Mouse (Mus musculus) stomach, postnatal 0 days (tissue): ENCODE data around the gene Sptssb. TPM values are rescaled to one million over a fixed set of nuclear protein-coding genes. Genes with fewer than 3 reads are reported as not detected.

Source experiments
- ATAC-seq: fragments of 200-750 bp; cut with Nextera tagmentation; 2 replicates; pipeline ENCODE4 v1.8.0; 2017; ENCODE audit not compliant: low FRiP score, low TSS enrichment
- DNase-seq: peaks from one replicate; pipeline ENCODE4 v3.0.0-alpha.2; 2016; ENCODE audit warnings: low spot score
- H3K27ac ChIP-seq: fragments of 300-500 bp; sonication (generic); replicated peaks from 2 replicates; pipeline ENCODE4 v1.5.1; 2014; ENCODE audit warnings: mild to moderate bottlenecking, control low read depth
- H3K27me3 ChIP-seq: fragments of 300-500 bp; sonication (generic); 2 replicates; pipeline ENCODE4 v1.6.1; 2014; ENCODE audit warnings: low read length; ENCODE audit not compliant: control insufficient read depth, insufficient read depth
- H3K36me3 ChIP-seq: fragments of 300-500 bp; sonication (generic); 2 replicates; pipeline ENCODE4 v1.6.1; 2014; ENCODE audit warnings: low read length, mixed read lengths; ENCODE audit not compliant: control insufficient read depth, insufficient read depth
- H3K4me1 ChIP-seq: fragments of 300-500 bp; sonication (generic); replicated peaks from 2 replicates; pipeline ENCODE4 v1.6.1; 2014; ENCODE audit warnings: antibody characterized with exemption; ENCODE audit not compliant: control insufficient read depth, insufficient read depth
- H3K4me2 ChIP-seq: fragments of 300-500 bp; sonication (generic); replicated peaks from 2 replicates; pipeline ENCODE4 v1.6.1; 2014; ENCODE audit warnings: low read depth, mild to moderate bottlenecking, control low read depth, moderate library complexity
- H3K4me3 ChIP-seq: fragments of 300-500 bp; sonication (generic); 2 replicates; pipeline ENCODE4 v1.5.1; 2014; ENCODE audit warnings: low read depth, low read length, control low read depth
- H3K9ac ChIP-seq: fragments of 300-500 bp; sonication (generic); 2 replicates; pipeline ENCODE4 v1.6.1; 2014; ENCODE audit warnings: mild to moderate bottlenecking, low read length, control low read depth, mixed read lengths
- H3K9me3 ChIP-seq: fragments of 300-500 bp; sonication (generic); 2 replicates; pipeline ENCODE4 v1.6.1; 2016; ENCODE audit warnings: low read length; ENCODE audit not compliant: control insufficient read depth
- CTCF ChIP-seq: IDR thresholded peaks from 2 replicates; pipeline ENCODE4 v1.5.1; 2016; ENCODE audit warnings: antibody characterized with exemption, low read depth, mild to moderate bottlenecking, moderate library complexity
- EP300 ChIP-seq: optimal IDR thresholded peaks from 2 replicates; pipeline ENCODE3; 2016; ENCODE audit warnings: antibody characterized with exemption
- WGBS: fragments of 180-500 bp; shearing (Covaris S2); extraction: QIAGEN DNeasy Blood & Tissue Kit; methylation state at CpG from one replicate; pipeline ENCODE4 v1.1.7; 2014; 5-methylcytosine and 5-hydroxymethylcytosine counted together
- polyA plus RNA-seq: library from polyadenylated mRNA; unstranded; fragments of >200 nt; fragmentation: Nextera tagmentation; extraction: Ambion mirVana; gene quantifications from 2 replicates; pipeline ENCODE4 v1.2.1, GENCODE M21; 2015

Gene Sptssb
- polyA plus RNA-seq, 1 experiment from 2014 or later, result 539 TPM

DNA sequence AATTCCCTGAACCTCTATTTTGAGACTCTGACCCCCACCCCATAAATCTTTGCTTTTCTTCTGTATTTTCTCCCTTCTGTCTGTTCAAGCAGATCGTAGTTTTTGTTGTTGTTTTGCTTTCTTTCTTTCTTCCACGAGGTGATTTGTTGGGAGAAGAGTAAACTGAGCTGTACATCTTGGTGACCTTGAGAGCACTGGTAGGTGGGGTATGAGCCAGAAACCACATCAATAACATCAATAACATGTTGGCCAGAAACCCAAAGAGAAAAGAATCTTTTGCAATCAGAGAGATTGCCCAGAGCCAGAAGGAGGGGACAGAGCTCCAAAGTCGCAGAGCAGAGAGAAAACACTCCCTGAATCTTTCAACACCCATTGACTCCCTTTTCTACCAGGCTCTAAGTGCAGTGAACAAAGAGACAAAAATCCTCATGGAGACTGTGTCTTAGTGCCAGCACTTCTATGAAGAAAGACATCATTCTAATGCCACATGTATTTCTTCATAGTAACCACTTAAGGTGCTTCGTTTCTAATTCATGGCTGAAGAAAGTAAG is 80.4 kb downstream of the Sptssb start:
- Histone ChIP-seq H3K4me2 (no peak overlapping the region), H3K27me3 (no peaks in the 10 kb centered on the region), H3K4me1 (no peaks in the 10 kb centered on the region), H3K9me3 (no peaks in the 10 kb centered on the region), H3K36me3 (no peaks in the 10 kb centered on the region), H3K27ac (no peak overlapping the region), H3K9ac (no peak overlapping the region), H3K4me3 (no peak overlapping the region)
- TF ChIP-seq EP300, result no peak
- TF ChIP-seq CTCF, result no peak
- ATAC-seq (no peak), DNase-seq (no peak)
- 61% methylated on average over 4 of the region's 4 CpGs for WGBS

GRCm38 (mm10) chr3:69773356-69773755 is 86.4 kb downstream of the Sptssb start:
- no peak overlapping the region for H3K27ac ChIP-seq
- WGBS, result 79% methylated on average over 4 of the region's 4 CpGs
- H3K4me2 ChIP-seq, result no peak overlapping the region
- no peaks in the 10 kb centered on the region for H3K27me3 ChIP-seq
- no peaks in the 10 kb centered on the region for H3K36me3 ChIP-seq
- no peaks in the 10 kb centered on the region for H3K9me3 ChIP-seq
- TF ChIP-seq EP300, result no peak
- no peak for TF ChIP-seq CTCF
- H3K9ac ChIP-seq, result no peak overlapping the region
- DNase-seq, result no peak
- H3K4me3 ChIP-seq, result no peak overlapping the region
- no peak for ATAC-seq
- H3K4me1 ChIP-seq, result no peaks in the 10 kb centered on the region

Other genes with a start within 250 kb of the Sptssb start
- 97.8 and 106 TPM in 2 replicates for gene Nmd3, start 138.0 kb downstream of the Sptssb start, polyA plus RNA-seq
- gene Otol1, start 147.7 kb upstream of the Sptssb start, polyA plus RNA-seq, result not detected in 2 replicates